Mouse (Mus musculus) urinary bladder, postnatal 14 days (tissue): ENCODE measurements around the gene Vmn1r63.
"Not testable (repeated sequence)": the region's sequence is repeated elsewhere in the genome, so short reads cannot be mapped to it uniquely, and the experiment has no call there.

Source experiments
- DNase-seq: peaks from one replicate; pipeline ENCODE4 v3.0.0; 2021; ENCODE audit warnings: low spot score

The Vmn1r63 gene

GRCm38 (mm10) chr7:5805345-5805744 lies at the start of gene Vmn1r63:
Gene Vmn1r63, minus strand, starts transcription at chr7:5805445.
- not testable (repeated sequence) for DNase-seq
